Mouse (Mus musculus) adrenal gland, adult 10 weeks (tissue): ENCODE data around the gene Cyp3a11. TPM values are rescaled to one million over a fixed set of nuclear protein-coding genes. Genes with fewer than 3 reads are reported as not detected.

Experiments used
- polyA plus RNA-seq: library from polyadenylated mRNA; stranded (reverse); fragments of 350-450 nt; fragmentation: Illumina TruSeq; extraction: RNeasy Lipid Tissue Mini Kit (QIAGEN cat#74804); gene quantifications from one replicate; pipeline ENCODE4 v1.2.3, GENCODE M21; 2014; ENCODE audit warnings: low read depth, low replicate concordance

The Cyp3a11 gene
- not detected for polyA plus RNA-seq

DNA sequence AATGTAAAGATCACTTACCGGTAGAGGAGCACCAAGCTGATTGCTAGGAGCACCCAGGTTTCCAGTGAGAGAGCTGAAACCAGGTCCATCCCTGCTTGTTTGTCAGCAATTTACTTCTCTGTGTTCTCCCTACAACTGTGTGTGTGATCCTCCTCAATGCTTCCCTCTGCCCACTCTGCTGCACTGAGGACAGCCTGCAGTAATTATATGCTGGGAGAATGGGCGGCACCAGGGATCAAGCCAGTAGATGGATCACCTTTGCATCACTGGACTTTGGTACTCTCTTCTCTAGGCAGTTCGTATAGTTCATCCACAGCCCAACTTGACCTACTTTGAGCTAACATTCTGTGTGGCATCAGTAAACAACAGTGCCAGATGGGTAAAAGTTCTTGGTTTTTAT lies at the start of gene Cyp3a11:
Cyp3a11 (minus strand) TSS at position 277 of the 400 bp plus-strand sequence.

GRCm38 (mm10) chr5:145805796-145806195 lies 74.0 kb downstream of the Cyp3a11 start, which contains the start of gene Cyp3a44:
Gene Cyp3a44, minus strand, starts transcription at chr5:145805874.

Other genes with a start within 250 kb of the Cyp3a11 start
- gene Cyp3a41a, start 159.8 kb downstream of the Cyp3a11 start, polyA plus RNA-seq = not detected
- gene Cyp3a44, start 74.1 kb downstream of the Cyp3a11 start, polyA plus RNA-seq = not detected
- not detected for gene Cyp3a25, start 129.7 kb upstream of the Cyp3a11 start, polyA plus RNA-seq
- not detected for gene Cyp3a59, start 199.3 kb upstream of the Cyp3a11 start, polyA plus RNA-seq